Mouse (Mus musculus): ENCODE data around the gene Gm960.
A peak's percentile ranks its signal among the peaks of the same experiment; 100 is the strongest.

The Gm960 gene

GRCm38 (mm10) chr19:4712156-4712780 is 13.8 kb upstream of the Gm960 start:
- DNase-seq (ENCODE audit: low read depth, low spot score): no peak

GRCm38 (mm10) chr19:4711601-4712155 is 13.2 kb upstream of the Gm960 start:
- DNase-seq (ENCODE audit: low read depth, low spot score): no peak

DNA sequence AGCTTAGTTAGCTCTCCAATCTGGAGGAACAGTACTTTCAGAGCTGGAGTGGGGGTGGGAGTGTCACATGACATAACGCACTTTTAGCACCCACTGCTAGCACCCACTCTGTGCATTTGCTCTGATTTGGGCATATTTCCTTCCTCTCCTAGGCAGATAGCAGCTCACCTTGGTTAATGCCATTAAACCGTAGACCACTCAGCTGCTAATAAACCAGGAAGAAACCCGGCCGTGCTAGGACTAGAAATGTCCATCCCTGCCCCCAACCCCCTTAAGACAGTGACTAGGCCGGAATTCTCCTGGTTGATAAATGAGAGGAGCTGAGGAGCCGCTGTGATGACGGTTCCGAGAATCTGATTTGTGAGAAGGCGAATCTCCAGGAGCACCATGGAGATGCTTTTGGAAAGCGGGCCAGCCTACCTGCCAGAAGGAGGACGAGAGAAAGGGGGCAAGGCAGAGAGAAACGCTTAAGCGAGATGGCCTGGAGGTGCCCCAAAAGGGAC is 12.7 kb upstream of the Gm960 start, which contains the start of gene Sptbn2:
TSS of gene Sptbn2 (plus strand) at position 70 of the 503 bp plus-strand sequence.
- DNase-seq (ENCODE audit: low read depth, low spot score): no peak

- no peak for DNase-seq (ENCODE audit: low read depth, low spot score)
Measured at GRCm38 (mm10) chr19:4708765-4709164, 10.3 kb upstream of the Gm960 start.

- no peak for DNase-seq (ENCODE audit: low read depth, low spot score)
Measured at GRCm38 (mm10) chr19:4701221-4701620, 2.8 kb upstream of the Gm960 start.

GRCm38 (mm10) chr19:4700656-4701055 is 2.2 kb upstream of the Gm960 start:
- DNase-seq (ENCODE audit: low read depth, low spot score): no peak

GRCm38 (mm10) chr19:4699821-4700220 is 1.4 kb upstream of the Gm960 start:
- DNase-seq (ENCODE audit: low read depth, low spot score): no peak

DNA sequence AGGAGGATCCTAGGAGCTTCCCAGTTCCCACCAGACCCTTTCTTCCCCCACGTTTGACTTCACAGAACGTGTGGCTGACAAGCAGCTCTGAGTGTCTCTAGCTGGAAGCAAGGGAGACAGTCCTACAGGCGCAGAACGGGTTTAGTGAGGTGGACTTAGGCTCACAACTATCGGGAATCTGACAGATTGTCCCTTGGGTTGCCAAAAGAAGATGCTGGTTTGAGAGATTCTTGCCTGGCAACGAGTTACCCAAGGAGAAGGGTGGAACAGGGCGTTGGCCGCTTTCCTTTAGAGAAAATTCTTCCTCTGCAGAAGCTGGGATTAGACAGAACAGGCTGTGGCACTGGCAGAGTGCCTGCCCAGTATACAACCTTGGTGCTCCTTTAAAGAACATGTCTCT is 388 bp upstream of the Gm960 start:
- no peak for DNase-seq (ENCODE audit: low read depth, low spot score)

- DNase-seq (ENCODE audit: low read depth, low spot score): no peak
Measured at GRCm38 (mm10) chr19:4697721-4698120, 747 bp downstream of the Gm960 start.

DNA sequence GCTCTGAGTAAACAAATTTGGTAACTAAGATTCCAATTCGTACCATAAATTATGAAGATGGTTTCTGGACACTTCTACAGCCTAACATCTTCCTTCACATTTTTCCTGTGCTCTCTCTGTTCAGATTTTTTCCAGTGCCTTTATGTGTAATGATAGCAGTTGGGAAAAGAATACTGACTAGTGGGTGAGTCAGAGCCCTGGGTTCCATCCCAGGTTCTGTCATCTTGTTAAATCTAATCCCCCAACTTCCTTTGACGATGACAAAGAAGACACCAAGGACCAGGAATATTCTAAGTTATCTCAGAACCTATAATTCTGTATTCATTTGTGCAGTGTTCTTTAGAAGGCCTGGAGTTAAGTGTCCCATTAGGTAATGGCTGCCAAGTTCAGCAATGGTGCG is 1.3 kb downstream of the Gm960 start:
- no peak for DNase-seq (ENCODE audit: low read depth, low spot score)

DNA sequence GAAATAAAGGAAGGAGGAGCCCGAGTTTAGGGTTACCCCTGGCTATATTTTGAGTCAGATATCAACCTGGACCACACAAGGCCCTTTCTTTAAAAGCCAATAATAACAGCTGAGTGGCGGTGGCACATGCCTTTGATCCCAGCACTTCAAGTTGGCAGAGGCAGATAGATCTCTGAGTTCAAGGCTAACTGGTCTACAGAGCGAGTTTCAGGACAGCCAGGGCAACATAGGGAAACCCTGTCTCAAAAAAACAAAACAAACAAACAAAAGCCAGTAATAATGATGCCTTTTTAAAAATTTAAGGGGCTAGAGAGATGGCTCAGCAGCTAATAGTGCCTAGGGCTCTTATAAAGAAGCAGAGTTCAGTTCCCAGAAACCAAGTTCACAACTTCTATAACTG is 4.1 kb downstream of the Gm960 start:
- DNase-seq (ENCODE audit: low read depth, low spot score): no peak

- DNase-seq (ENCODE audit: low read depth, low spot score): no peak
Measured at GRCm38 (mm10) chr19:4672401-4672800, 26.1 kb downstream of the Gm960 start.

DNA sequence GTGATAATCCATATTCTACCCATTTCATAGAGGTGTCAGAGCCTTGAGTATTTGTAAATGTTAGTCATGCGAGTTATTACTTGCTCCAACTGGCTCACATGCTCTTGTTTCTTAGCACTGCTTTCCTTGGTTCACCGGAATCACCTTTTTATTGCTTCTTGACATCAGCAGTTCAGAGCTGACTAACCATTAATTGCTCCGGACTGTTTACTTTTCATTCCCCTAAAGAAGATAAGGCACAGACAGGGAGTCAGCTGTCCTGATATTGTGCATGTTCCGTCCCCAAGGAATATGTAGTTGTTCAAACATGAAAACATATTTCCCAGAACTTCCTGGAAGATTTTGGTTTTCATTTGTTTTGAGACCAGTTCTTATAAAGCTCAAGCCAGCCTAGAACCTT is 27.7 kb downstream of the Gm960 start:
- no peak for DNase-seq (ENCODE audit: low read depth, low spot score)

DNA sequence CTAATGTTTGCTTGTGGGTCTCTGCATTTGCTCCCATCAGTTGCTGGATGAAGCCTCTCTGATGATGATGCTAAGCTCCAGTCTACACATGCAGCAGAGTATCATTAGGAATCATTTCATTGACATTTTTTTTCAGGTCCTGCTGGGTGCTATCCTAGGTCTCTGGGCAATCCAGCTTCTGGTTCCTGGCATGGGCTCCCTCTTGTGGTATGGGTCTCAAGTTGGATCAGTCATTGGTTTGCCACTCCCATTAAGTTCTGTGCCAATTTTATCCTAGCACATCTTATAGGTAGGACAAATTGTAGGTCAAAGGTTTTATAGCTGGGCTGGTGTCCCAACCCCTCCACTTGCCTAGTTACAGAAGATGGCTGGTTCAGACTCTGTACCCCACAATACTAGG is 31.7 kb downstream of the Gm960 start:
- peak; percentile 7 for DNase-seq (ENCODE audit: low read depth, low spot score)

GRCm38 (mm10) chr19:4658156-4658555 is 40.3 kb downstream of the Gm960 start:
- DNase-seq (ENCODE audit: low read depth, low spot score): no peak

- DNase-seq (ENCODE audit: low read depth, low spot score): no peak
Measured at GRCm38 (mm10) chr19:4646917-4647492, 51.5 kb downstream of the Gm960 start.

DNA sequence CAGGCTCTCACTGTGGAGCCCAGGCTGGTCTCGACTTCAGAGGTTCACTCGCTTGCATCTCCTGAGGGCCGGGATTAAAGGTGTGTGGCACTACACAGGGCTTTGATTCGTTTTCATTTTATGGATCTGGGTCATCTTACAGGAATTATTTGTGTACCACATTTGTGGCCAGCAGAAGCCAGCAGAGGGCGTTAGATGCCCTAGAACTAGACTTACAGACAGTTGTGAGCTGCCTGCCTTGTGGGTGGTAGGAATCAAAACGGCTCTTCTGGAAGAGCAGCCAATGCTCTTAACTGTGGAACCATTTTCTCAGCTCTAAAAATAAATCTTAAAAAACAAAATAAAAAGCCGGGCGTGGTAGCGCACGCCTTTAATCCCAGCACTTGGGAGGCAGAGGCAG is 54.2 kb downstream of the Gm960 start:
- no peak for DNase-seq (ENCODE audit: low read depth, low spot score)

GRCm38 (mm10) chr19:4635986-4636385 is 62.5 kb downstream of the Gm960 start:
- DNase-seq (ENCODE audit: low read depth, low spot score): no peak

DNA sequence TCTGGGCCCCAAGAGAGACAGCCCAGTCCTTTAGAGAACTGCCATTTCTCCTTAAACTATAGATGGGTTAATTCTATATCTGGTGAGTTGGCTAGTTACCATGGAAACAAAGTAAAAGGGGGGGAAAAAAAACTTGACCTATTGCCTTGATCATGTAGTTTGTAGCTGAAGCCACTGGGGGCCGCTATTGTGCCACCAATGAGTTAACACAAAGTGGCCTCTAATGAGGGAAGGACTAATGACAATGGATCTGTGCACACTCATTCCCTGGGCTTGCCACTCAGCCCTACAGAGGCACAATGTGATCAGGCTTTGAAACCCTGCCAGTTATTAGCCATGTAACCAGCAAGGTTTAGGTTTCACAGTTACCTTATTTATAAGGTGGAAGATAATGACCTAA is 69.6 kb downstream of the Gm960 start:
- DNase-seq (ENCODE audit: low read depth, low spot score): peak; percentile 82

GRCm38 (mm10) chr19:4625829-4626535 is 72.5 kb downstream of the Gm960 start:
- DNase-seq (ENCODE audit: low read depth, low spot score): no peak

DNA sequence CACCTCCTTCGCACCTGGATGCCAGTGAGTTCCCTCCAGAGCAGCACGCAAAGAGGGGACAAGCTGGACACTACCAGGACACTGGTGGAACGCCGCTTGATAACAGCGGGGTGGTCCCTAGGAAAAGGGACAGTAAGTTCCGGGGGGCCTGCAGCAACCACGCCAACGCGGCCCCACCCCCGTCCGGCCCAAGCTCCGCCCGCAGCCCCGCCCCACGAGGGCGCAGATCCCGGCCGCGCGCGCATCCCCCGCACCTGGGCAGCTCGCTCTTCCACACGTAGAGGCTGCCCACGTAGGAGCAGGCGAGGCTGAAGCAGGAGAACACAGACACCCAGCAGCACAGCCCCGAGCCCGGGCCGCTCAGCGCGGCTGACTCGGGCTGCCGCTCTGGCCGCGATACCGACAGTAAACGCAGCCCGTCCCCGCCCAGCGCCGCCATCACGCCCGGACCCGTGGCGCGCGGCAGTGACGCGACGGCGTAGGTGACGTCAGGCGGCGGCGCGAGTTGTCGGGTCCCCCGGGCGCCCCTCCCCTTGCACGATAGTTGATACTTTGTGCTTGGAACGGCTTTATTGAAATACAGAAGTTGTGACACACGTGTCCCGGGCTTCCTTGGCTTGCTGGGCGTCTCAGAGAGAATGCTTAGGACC is 73.2 kb downstream of the Gm960 start, which contains the start of gene Rce1:
TSS of gene Rce1 (minus strand) at position 463 of the 650 bp plus-strand sequence.
- peak; percentile 96 for DNase-seq (ENCODE audit: low read depth, low spot score)
